ENCODE assay signal across 10 mouse cellular contexts in genomic region chr11:120206669-120207090, GRCm38 (mm10). TPM values are rescaled to one million over a fixed set of nuclear protein-coding genes. Genes with fewer than 3 reads are reported as not detected.
DNase-seq lines count a peak whose midpoint lies in the region; ATAC-seq lines count a peak whose summit lies in the region.
"Had no signal": no experiment of that assay in that cellular context is flagged by ENCODE, and none has a peak within 500 bp of the region (broad histone marks: within the 10 kb centered on the region; RNA-seq: fewer than 3 reads in every experiment).

No protein-coding gene starts in this region.

- no peak for DNase-seq in hindbrain, embryonic 10.5 days (ENCODE audit: low spot score)
- DNase-seq in hindbrain, embryonic 11.5 days (ENCODE audit: low spot score): no peak
- no peak for DNase-seq in c-Kit-positive CD71-positive TER-119-positive erythroid progenitor cells, embryonic 14.5 days (ENCODE audit: low spot score)
- DNase-seq in adrenal gland, postnatal 36 days: no peak
- DNase-seq in thymus, postnatal 36 days: no peak
- DNase-seq: cerebellum, adult 11 months had no signal

- no peak overlapping the region for H3K4me2 ChIP-seq in hindbrain, embryonic 11.5 days (replicated peaks; ENCODE audit: low read depth, low read length)
- peak overlapping the region; percentile 42 for H3K4me2 ChIP-seq in heart, embryonic 15.5 days
- H3K4me2 ChIP-seq in limb, embryonic 15.5 days: no peak overlapping the region

- no peak overlapping the region for H3K9ac ChIP-seq in hindbrain, embryonic 11.5 days (ENCODE audit: low read depth, low read length)
- H3K9ac ChIP-seq in heart, embryonic 15.5 days: 0 out of 2 replicates have a peak overlapping the region, but pooled peaks have one; percentile 28
- H3K9ac ChIP-seq in limb, embryonic 15.5 days: no peak overlapping the region

- H3K36me3 ChIP-seq in hindbrain, embryonic 10.5 days: no peaks in the 10 kb centered on the region
- no peaks in the 10 kb centered on the region for H3K36me3 ChIP-seq in hindbrain, embryonic 11.5 days (ENCODE audit: control insufficient read depth, insufficient read depth, low read length)
- H3K36me3 ChIP-seq in heart, embryonic 15.5 days: no peaks in the 10 kb centered on the region
- H3K36me3 ChIP-seq in limb, embryonic 15.5 days: no peaks in the 10 kb centered on the region

- H3K4me3 ChIP-seq in hindbrain, embryonic 10.5 days: no peak overlapping the region
- H3K4me3 ChIP-seq in hindbrain, embryonic 11.5 days (ENCODE audit: low read depth, low read length): no peak overlapping the region
- no peak overlapping the region for H3K4me3 ChIP-seq in brown adipose tissue, adult 24 weeks (ENCODE audit: insufficient read depth, low read depth, low read length)
- no peak overlapping the region for H3K4me3 ChIP-seq in heart, embryonic 15.5 days
- H3K4me3 ChIP-seq in limb, embryonic 15.5 days: no peak overlapping the region

- 59% methylated on average over 5 of the region's 5 CpGs for WGBS in hindbrain, embryonic 10.5 days
- 57% methylated on average over 5 of the region's 5 CpGs for WGBS in hindbrain, embryonic 11.5 days
- 13% methylated on average over 5 of the region's 5 CpGs for WGBS in heart, embryonic 15.5 days
- WGBS in limb, embryonic 15.5 days: 50% methylated on average over 5 of the region's 5 CpGs

- peaks cover 17% of the 10 kb centered on the region for H3K4me1 ChIP-seq in hindbrain, embryonic 10.5 days (replicated peaks)
- H3K4me1 ChIP-seq in hindbrain, embryonic 11.5 days (replicated peaks; ENCODE audit: control insufficient read depth, insufficient read depth, low read length): no peaks in the 10 kb centered on the region
- H3K4me1 ChIP-seq in brown adipose tissue, adult 24 weeks (ENCODE audit: control insufficient read depth, insufficient read depth, insufficient read length, low read length): peaks cover 14% of the 10 kb centered on the region
- H3K4me1 ChIP-seq in heart, embryonic 15.5 days (replicated peaks): peaks cover 30% of the 10 kb centered on the region
- H3K4me1 ChIP-seq in limb, embryonic 15.5 days: no peaks in the 10 kb centered on the region

- no peaks in the 10 kb centered on the region for H3K9me3 ChIP-seq in hindbrain, embryonic 10.5 days
- no peaks in the 10 kb centered on the region for H3K9me3 ChIP-seq in hindbrain, embryonic 11.5 days (ENCODE audit: control insufficient read depth, low read length)
- no peaks in the 10 kb centered on the region for H3K9me3 ChIP-seq in heart, embryonic 15.5 days (replicated peaks)
- H3K9me3 ChIP-seq in limb, embryonic 15.5 days: no peaks in the 10 kb centered on the region

- no peaks in the 10 kb centered on the region; the same call in 1 of the 2 replicates for H3K27me3 ChIP-seq in hindbrain, embryonic 10.5 days (ENCODE audit: insufficient read depth, poor library complexity, severe bottlenecking)
- H3K27me3 ChIP-seq in hindbrain, embryonic 11.5 days (ENCODE audit: control insufficient read depth, insufficient read depth, low read length): no peaks in the 10 kb centered on the region
- no peaks in the 10 kb centered on the region for H3K27me3 ChIP-seq in heart, embryonic 15.5 days
- H3K27me3 ChIP-seq in limb, embryonic 15.5 days: no peaks in the 10 kb centered on the region

- no peak for ATAC-seq in hindbrain, embryonic 11.5 days (ENCODE audit: low FRiP score)
- ATAC-seq in heart, embryonic 15.5 days (replicated peaks; ENCODE audit: insufficient number of reproducible peaks, insufficient read depth, low FRiP score, low read depth): peak; percentile 66
- 0 out of 2 replicates have a peak, but pooled peaks have one; percentile 40 for ATAC-seq in limb, embryonic 15.5 days (ENCODE audit: insufficient number of reproducible peaks, low FRiP score, low TSS enrichment, low read depth)
- ATAC-seq: CD4-positive, CD25-positive, alpha-beta regulatory T cell, adult 4 months had no signal

- H3K27ac ChIP-seq in hindbrain, embryonic 10.5 days: peak overlapping the region; percentile 37; the same call in 1 of the 2 replicates
- H3K27ac ChIP-seq in hindbrain, embryonic 11.5 days (ENCODE audit: low read depth, low read length): no peak overlapping the region
- peak overlapping the region; percentile 79 for H3K27ac ChIP-seq in brown adipose tissue, adult 24 weeks (replicated peaks; ENCODE audit: low read depth, low read length)
- H3K27ac ChIP-seq in heart, embryonic 15.5 days: peak overlapping the region; percentile 89
- H3K27ac ChIP-seq in limb, embryonic 15.5 days: peak overlapping the region; percentile 19

RNA-seq across cellular contexts. Expression of gene Bahcc1, which starts 26.1 kb away (rescaled TPM):
- polyA plus RNA-seq in hindbrain, embryonic 10.5 days (2016; fragmentation: Nextera tagmentation; extraction: Ambion mirVana): 17.0 and 18.8 TPM in 2 replicates
- 18.1 and 23.1 TPM in 2 replicates for polyA plus RNA-seq in hindbrain, embryonic 11.5 days (2014; fragmentation: Nextera tagmentation; extraction: Ambion mirVana)
- polyA plus RNA-seq in brown adipose tissue, adult 24 weeks (2012; ENCODE audit: insufficient read depth, insufficient read length, missing spikeins): 5.7 and 5.9 TPM in 2 replicates
- 4.2 and 5.7 TPM in 2 replicates for polyA plus RNA-seq in heart, embryonic 15.5 days (2015; fragmentation: Nextera tagmentation; extraction: Ambion mirVana)
- 5.8 and 6.7 TPM in 2 replicates for polyA plus RNA-seq in limb, embryonic 15.5 days (2015; fragmentation: Nextera tagmentation; extraction: Ambion mirVana)
- 10 to 100 TPM; 17.5 TPM for total RNA-seq in adrenal gland, postnatal 36 days (2021)
- polyA plus RNA-seq: CD4-positive, CD25-positive, alpha-beta regulatory T cell, adult 4 months had no signal

RNA-seq across cellular contexts. Expression of gene Slc38a10, which starts 55.5 kb away (rescaled TPM):
- 99.1 and 114 TPM in 2 replicates for polyA plus RNA-seq in hindbrain, embryonic 10.5 days (2016; fragmentation: Nextera tagmentation; extraction: Ambion mirVana)
- polyA plus RNA-seq in hindbrain, embryonic 11.5 days (2014; fragmentation: Nextera tagmentation; extraction: Ambion mirVana): 58.6 and 64.7 TPM in 2 replicates
- polyA plus RNA-seq in brown adipose tissue, adult 24 weeks (2012; ENCODE audit: insufficient read depth, insufficient read length, missing spikeins): 80.3 and 82.0 TPM in 2 replicates
- 77.5 and 91.4 TPM in 2 replicates for polyA plus RNA-seq in heart, embryonic 15.5 days (2015; fragmentation: Nextera tagmentation; extraction: Ambion mirVana)
- 96.1 and 101 TPM in 2 replicates for polyA plus RNA-seq in limb, embryonic 15.5 days (2015; fragmentation: Nextera tagmentation; extraction: Ambion mirVana)
- total RNA-seq in adrenal gland, postnatal 36 days (2021): 100 to 1,000 TPM; 156 to 163 TPM
